ENCODE assay signal across 11 mouse cellular contexts in the genomic region with DNA sequence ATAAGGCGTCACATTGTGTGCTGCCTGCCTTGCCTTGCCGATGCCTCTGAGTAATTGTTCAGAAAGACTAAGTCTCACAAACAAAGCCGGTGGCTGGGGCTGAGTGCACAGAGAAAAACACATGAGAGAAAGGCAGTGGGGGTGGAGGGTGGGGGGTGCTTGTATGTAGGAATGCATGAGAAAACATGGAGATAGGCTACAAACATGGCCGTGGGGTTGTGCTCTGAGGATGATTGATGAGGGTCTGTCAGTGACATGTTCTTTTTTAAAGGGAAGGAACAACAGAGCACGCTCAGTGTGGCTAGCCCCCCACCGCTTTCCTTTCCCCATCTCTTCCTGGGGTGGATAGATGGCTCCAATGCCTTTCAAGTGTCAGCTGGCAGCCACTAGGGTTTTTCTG.
"Had no signal": no experiment of that assay in that cellular context is flagged by ENCODE, and none has a peak within 500 bp of the region (broad histone marks: within the 10 kb centered on the region; RNA-seq: fewer than 3 reads in every experiment).

No protein-coding gene starts in this region.

- ATAC-seq: liver, postnatal 0 days; midbrain, embryonic 15.5 days had no signal

- H3K4me3 ChIP-seq: kidney, embryonic 15.5 days; limb, embryonic 15.5 days; liver, embryonic 13.5 days; lung, embryonic 15.5 days; midbrain, embryonic 15.5 days had no signal

- H3K9me3 ChIP-seq: kidney, embryonic 15.5 days; limb, embryonic 15.5 days; liver, embryonic 13.5 days; lung, embryonic 15.5 days; midbrain, embryonic 15.5 days had no signal

- H3K27ac ChIP-seq: kidney, embryonic 15.5 days; limb, embryonic 15.5 days; liver, embryonic 13.5 days; lung, embryonic 15.5 days; midbrain, embryonic 15.5 days had no signal

- H3K36me3 ChIP-seq: kidney, embryonic 15.5 days; limb, embryonic 15.5 days; liver, embryonic 13.5 days; lung, embryonic 15.5 days; midbrain, embryonic 15.5 days had no signal

- H3K27me3 ChIP-seq: liver, embryonic 13.5 days had no signal

- H3K4me2 ChIP-seq: kidney, embryonic 15.5 days; limb, embryonic 15.5 days; liver, embryonic 13.5 days; lung, embryonic 15.5 days; midbrain, embryonic 15.5 days had no signal

- DNase-seq: kidney, postnatal 14 days; liver, embryonic 13.5 days; liver, postnatal 0 days; right cerebral cortex, postnatal 4 days; spleen, adult 18-20 months; thymus, adult 18-20 months; thymus, postnatal 14 days had no signal

- H3K4me1 ChIP-seq: kidney, embryonic 15.5 days; limb, embryonic 15.5 days; liver, embryonic 13.5 days; lung, embryonic 15.5 days; midbrain, embryonic 15.5 days had no signal

- H3K9ac ChIP-seq: kidney, embryonic 15.5 days; limb, embryonic 15.5 days; liver, embryonic 13.5 days; liver, postnatal 0 days; lung, embryonic 15.5 days; midbrain, embryonic 15.5 days had no signal
